Mouse (Mus musculus) spleen, adult 2 months (tissue): ENCODE data around the gene Vipr2.

Source experiments
- CTCF ChIP-seq: fragments of 200-500 bp; IDR thresholded peaks from 2 replicates; pipeline ENCODE4 v1.5.1; 2011; ENCODE audit warnings: mild to moderate bottlenecking, inconsistent platforms; ENCODE audit not compliant: insufficient read depth, insufficient read length, insufficient replicate concordance; ENCODE audit errors: extremely low read depth
- POLR2A ChIP-seq: fragments of 200-500 bp; IDR thresholded peaks from 2 replicates; pipeline ENCODE4 v1.6.1; 2011; ENCODE audit warnings: low read depth, low read length, inconsistent platforms

DNA sequence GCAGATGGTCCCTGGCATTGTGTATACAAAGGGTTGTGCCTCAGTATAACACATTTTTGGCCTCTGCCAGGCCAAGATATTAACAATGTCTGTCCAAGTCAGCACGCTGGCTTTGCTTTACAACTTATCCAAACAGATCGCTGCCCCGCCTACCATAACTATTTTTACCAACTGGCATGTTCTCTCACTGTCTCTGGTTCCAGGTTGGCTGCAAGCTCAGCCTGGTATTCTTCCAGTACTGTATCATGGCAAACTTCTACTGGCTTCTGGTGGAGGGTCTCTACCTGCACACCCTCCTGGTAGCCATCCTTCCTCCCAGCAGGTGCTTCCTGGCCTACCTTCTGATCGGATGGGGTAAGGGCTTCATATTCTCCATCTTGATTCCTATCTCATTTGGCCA lies 58.4 kb downstream of the Vipr2 start:
- no peak for TF ChIP-seq CTCF
- no peak for TF ChIP-seq POLR2A
